Mouse (Mus musculus) T-cell, adult 66 days (primary cell): ENCODE results near the gene Iqce. TPM values are rescaled to one million over a fixed set of nuclear protein-coding genes. Genes with fewer than 3 reads are reported as not detected.

Experiments
- total RNA-seq, 2 experiments: library from RNA; stranded (reverse); gene quantifications; 3 replicates in 1 of 2; 4 replicates in 1 of 2; pipeline ENCODE4 v1.2.4; 2023

Iqce gene
- 10 to 100 TPM; 59.4 to 59.6 TPM for total RNA-seq

DNA sequence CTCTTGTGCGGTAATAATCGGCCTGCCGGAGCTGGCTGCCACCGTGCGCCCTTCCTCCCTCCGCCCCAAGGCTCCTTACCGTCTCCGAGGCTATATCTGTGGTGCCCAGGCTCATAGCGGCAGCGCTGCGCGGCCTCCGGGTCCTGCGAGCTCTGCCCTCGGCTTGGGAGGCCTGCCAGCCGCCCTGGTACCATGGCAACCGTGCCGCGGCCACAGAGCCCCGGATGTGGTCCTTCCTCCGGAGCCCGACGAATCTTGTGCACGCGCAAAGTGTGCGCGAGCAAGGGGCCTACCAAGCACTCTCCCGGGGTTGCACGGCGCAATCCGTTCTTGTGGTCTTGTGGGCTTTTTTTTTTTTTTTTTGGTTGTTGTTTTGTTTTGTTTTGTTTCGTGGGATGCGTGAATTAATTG, at the start of gene Iqce:
Gene Iqce, minus strand, starts transcription at position 276 of the 411 bp plus-strand sequence.

DNA sequence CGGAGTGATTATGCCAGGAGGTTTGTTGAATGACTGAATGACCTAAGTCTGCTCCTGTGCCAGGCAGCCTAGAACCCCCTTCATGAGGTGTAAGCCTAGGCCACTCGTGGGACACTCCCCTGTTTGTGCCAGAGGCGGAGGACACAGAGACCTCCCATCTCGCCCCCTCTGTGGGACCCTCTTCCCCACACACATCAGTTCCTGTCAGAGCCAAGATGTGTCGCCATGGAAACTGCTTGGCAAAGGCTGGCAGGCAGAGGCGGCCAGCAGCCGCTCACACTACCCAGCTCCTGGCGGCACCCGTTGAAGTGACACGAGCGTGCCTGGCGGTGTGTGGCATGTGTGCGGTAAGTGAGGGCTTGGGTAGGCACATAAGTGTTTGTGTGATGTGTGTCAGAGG, 21.6 kb upstream of the Iqce start, which contains the start of gene Amz1:
Gene Amz1, plus strand, starts transcription at position 306 of the 400 bp plus-strand sequence.

DNA sequence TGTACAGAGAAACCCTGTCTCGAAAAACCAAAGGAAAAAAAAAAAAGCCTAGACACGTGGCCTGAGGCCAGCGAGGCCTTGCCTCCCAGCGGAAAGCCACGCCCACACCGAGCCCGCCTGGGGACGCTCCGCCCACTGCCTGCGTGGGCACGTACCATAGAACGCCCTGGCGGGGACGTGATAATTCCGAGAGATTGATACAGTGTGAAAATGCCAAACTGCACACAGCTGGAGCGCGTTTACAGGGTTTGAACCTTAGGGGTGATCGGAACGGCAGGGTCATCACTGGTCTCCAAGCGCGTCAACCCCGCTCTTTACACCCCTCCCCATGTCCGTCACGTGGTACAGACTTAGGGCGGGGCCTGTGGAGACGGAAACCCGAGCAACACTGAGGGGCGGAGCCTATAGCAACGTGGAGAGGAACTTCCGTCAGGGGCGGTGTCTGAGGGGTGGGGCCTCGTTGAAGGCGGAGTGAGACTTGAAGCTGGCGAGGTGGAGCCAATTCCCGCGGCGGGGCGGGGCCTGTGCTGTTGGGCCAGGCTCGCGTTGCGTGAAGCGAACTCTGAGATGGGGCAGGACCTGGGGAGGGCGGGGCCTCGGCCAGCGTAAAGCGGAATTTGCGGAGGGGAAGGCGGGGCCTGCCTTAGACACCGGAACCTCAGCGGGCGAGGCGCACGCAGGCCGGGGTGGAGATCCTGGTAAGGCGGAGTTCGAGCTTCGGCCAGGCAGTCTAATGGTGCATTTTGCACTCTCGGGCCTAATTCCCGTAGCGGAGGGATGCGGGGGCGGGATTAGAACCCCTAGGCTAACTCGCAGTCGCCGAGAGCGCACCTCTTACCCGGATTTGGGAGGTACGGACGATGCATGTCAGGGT, 2.4 kb upstream of the Iqce start, which contains the start of gene Brat1:
Gene Brat1, plus strand, starts transcription at position 634 of the 874 bp plus-strand sequence.

DNA sequence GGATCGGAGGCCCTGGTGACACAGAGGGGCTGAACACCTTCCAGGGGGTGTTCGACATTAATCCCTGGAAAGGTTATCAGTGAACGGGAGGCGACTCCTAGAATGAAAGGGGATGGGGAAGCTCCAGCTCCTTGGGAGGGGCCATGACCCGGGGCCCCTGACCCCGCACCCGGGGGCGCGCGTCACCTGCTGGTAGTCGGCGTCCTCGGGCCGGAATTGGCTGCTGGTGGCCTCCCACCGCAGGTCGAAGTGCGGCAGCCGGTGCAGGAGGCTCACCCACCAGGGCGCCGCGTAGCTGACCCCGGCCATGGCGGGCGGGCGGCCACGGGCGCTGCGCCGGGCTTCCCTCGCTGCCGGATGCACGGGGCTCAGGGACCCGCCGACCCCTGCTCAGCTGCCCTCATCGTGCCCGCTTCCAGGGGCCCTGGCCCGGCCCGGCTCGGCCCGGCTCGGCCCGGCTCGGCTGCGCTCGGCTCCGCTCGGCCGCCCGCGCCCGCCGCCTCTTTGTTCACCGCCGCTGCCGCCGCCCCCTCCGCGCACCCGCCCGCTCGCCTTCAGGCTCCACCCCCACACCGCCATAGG, 53.6 kb downstream of the Iqce start, which contains the start of gene Ttyh3:
Gene Ttyh3, minus strand, starts transcription at position 513 of the 582 bp plus-strand sequence.

Other genes with a start within 250 kb of the Iqce start
- gene Chst12, start 196.8 kb downstream of the Iqce start, total RNA-seq: 10 to 100 TPM; 14.2 to 14.7 TPM
- gene Grifin, start 137.3 kb downstream of the Iqce start, total RNA-seq: 1 to 10 TPM; 1.7 TPM
- gene Lfng, start 95.1 kb downstream of the Iqce start, total RNA-seq: 100 to 1,000 TPM; 202 to 249 TPM
- gene Ttyh3, start 53.3 kb downstream of the Iqce start, total RNA-seq: 10 to 100 TPM; 79.2 to 88.7 TPM
- gene Brat1, start 2.6 kb upstream of the Iqce start, total RNA-seq: 10 to 100 TPM; 26.6 to 27.8 TPM
- gene Amz1, start 21.7 kb upstream of the Iqce start, total RNA-seq: 1 to 10 TPM; 4.1 to 4.8 TPM
- 10 to 100 TPM; 15.9 to 18.2 TPM for gene Gna12, start 128.1 kb upstream of the Iqce start, total RNA-seq